Comparison of ENCODE assay signal across 18 mouse cellular contexts in the genomic region with DNA sequence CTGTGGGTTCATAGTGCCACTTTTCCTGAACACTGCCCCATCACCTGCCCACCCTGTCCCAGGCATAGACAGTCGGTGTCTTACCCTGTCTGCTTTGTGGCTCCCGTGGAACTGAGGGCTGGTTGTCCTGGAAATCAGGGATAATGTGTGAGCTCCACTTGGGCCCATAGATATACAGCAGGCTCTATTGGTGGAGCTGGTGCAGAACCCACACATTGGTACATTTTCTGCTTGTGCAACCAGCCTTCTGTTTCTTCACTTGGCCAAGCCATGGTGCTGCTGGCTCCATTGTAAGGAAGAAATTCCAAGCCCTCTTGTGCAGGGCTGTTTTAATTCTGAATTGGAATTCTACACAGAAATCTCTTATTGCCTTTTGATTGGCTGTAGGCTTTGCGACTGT. TPM values are rescaled to one million over a fixed set of nuclear protein-coding genes. Genes with fewer than 3 reads are reported as not detected.
DNase-seq lines count a peak whose midpoint lies in the region; ATAC-seq and TF ChIP-seq lines count a peak whose summit lies in the region.
"Not testable (repeated sequence)": the region's sequence is repeated elsewhere in the genome, so short reads cannot be mapped to it uniquely, and the experiment has no call there.
"Had no signal": no experiment of that assay in that cellular context is flagged by ENCODE, and none has a peak within 500 bp of the region (broad histone marks: within the 10 kb centered on the region; RNA-seq: fewer than 3 reads in every experiment).

A gene (minus strand): TSS at position 101 of the 400 bp plus-strand sequence.

- not testable (repeated sequence) for DNase-seq in lung, adult 2 months

- H3K9ac ChIP-seq in liver, embryonic 15.5 days = not testable (repeated sequence)

- H3K9me3 ChIP-seq in liver, embryonic 15.5 days (replicated peaks) = not testable (repeated sequence)

- TF ChIP-seq CTCF in bone marrow, adult 2 months (IDR thresholded peaks at IDR 0.05; ENCODE audit: control insufficient read depth, insufficient read depth, low read length); lung, adult 2 months (IDR thresholded peaks at IDR 0.05; ENCODE audit: insufficient read depth, low read length): not testable (repeated sequence)

- TF ChIP-seq POLR2A in bone marrow, adult 2 months (IDR thresholded peaks at IDR 0.05; ENCODE audit: borderline replicate concordance, control insufficient read depth, low read depth, low read length); lung, adult 2 months (IDR thresholded peaks at IDR 0.05; ENCODE audit: borderline replicate concordance, extremely low read depth, low read depth, low read length): not testable (repeated sequence)

- H3K36me3 ChIP-seq in liver, embryonic 15.5 days (replicated peaks) = not testable (repeated sequence)

- not testable (repeated sequence) for H3K4me3 ChIP-seq in bone marrow, adult 2 months (replicated peaks; ENCODE audit: control insufficient read depth, low read depth, low read length); liver, embryonic 15.5 days (replicated peaks); lung, adult 2 months (replicated peaks; ENCODE audit: extremely low read depth, low read depth, low read length)

- ATAC-seq in erythroid progenitor cell, adult 5-6 weeks (replicated peaks; ENCODE audit: low FRiP score, poor library complexity, severe bottlenecking); liver, embryonic 15.5 days (ENCODE audit: insufficient read depth); megakaryocyte, adult 5-6 weeks (ENCODE audit: poor library complexity, severe bottlenecking): not testable (repeated sequence)

- 72% methylated on average over 3 of the region's 3 CpGs for WGBS in bone marrow, adult 2 months
- 76% methylated on average over 3 of the region's 3 CpGs for WGBS in liver, embryonic 15.5 days (ENCODE audit: insufficient replicate concordance)
- 84% methylated on average over 3 of the region's 3 CpGs for WGBS in lung, adult 2 months

- H3K4me2 ChIP-seq in liver, embryonic 15.5 days = not testable (repeated sequence)

- not testable (repeated sequence) for H3K27ac ChIP-seq in bone marrow, adult 2 months (ENCODE audit: control insufficient read depth, insufficient read depth, low read depth, low read length, poor library complexity); liver, embryonic 15.5 days (replicated peaks)

- not testable (repeated sequence) for H3K27me3 ChIP-seq in liver, embryonic 15.5 days

- not testable (repeated sequence) for H3K4me1 ChIP-seq in bone marrow, adult 2 months (ENCODE audit: control insufficient read depth, insufficient read depth, low read length); liver, embryonic 15.5 days (replicated peaks); lung, adult 2 months (ENCODE audit: control insufficient read depth, insufficient read depth, low read length)

RNA-seq across cellular contexts. Expression of the gene that starts here (rescaled TPM):
- 3.0 and 22.3 TPM in 2 replicates for polyA plus RNA-seq in bone marrow, adult 2 months (2011; ENCODE audit: insufficient read depth, insufficient read length, low replicate concordance, missing spikeins)
- 28.1 TPM in 2 replicates for total RNA-seq in erythroid progenitor cell, adult 5-6 weeks (2015; ENCODE audit: low replicate concordance)
- 31.3 and 37.0 TPM in 2 replicates for total RNA-seq in erythroid progenitor cell, adult 5-6 weeks (2017; ENCODE audit: low replicate concordance)
- 7.1 and 12.1 TPM in 2 replicates for polyA plus RNA-seq in liver, embryonic 15.5 days (2015; fragmentation: Nextera tagmentation; extraction: Ambion mirVana)
- 60.1 and 70.5 TPM in 2 replicates for polyA plus RNA-seq in lung, adult 2 months (2012; rRNA removed)
- total RNA-seq in megakaryocyte, adult 5-6 weeks (2015) = 214 and 289 TPM in 2 replicates
- 277 and 344 TPM in 2 replicates for total RNA-seq in megakaryocyte, adult 5-6 weeks (2017)
- total RNA-seq: adrenal gland, adult 18-20 months; adrenal gland, adult 8-10 months; adrenal gland, postnatal 36 days; ES-E14 had no signal
- polyA plus RNA-seq: activated CD4-positive, CD25-positive, alpha-beta regulatory T cell, adult 4 months; C2C12; embryonic facial prominence, embryonic 11.5 days; embryonic facial prominence, embryonic 13.5 days; forebrain, embryonic 10.5 days; forebrain, embryonic 12.5 days; forebrain, embryonic 14.5 days; forebrain, embryonic 16.5 days; Patski had no signal

Comparison
In these comparisons a context has a peak if more than half of its experiments do, and no peak if none do; other contexts are left out.
1. RNA of the gene that starts here (total RNA-seq): 214 to 344 TPM in megakaryocyte, adult 5-6 weeks; 28.1 to 37.0 TPM in erythroid progenitor cell, adult 5-6 weeks; every median in the first group is over 4 times any median in the second.